Comparison of ENCODE assay signal across 11 mouse cellular contexts in genomic region chr11:69895291-69895690, GRCm38 (mm10). TPM values are rescaled to one million over a fixed set of nuclear protein-coding genes. Genes with fewer than 3 reads are reported as not detected.
DNase-seq lines count a peak whose midpoint lies in the region; ATAC-seq and TF ChIP-seq lines count a peak whose summit lies in the region.
"Had no signal": no experiment of that assay in that cellular context is flagged by ENCODE, and none has a peak within 500 bp of the region (broad histone marks: within the 10 kb centered on the region; RNA-seq: fewer than 3 reads in every experiment).

TSS of gene Acap1 (minus strand) at chr11:69895539.

- H3K4me2 ChIP-seq in midbrain, embryonic 14.5 days (ENCODE audit: low read length), result no peak within 1 kb of the TSS
- H3K4me2 ChIP-seq in forebrain, embryonic 14.5 days (ENCODE audit: low read length), result no peak within 1 kb of the TSS
- H3K4me2 ChIP-seq: limb, embryonic 12.5 days had no signal

- ATAC-seq in granulocyte monocyte progenitor cell, adult 5-6 weeks (replicated peaks; ENCODE audit: poor library complexity, severe bottlenecking), result peak; percentile 78
- ATAC-seq in megakaryocyte-erythroid progenitor cell, adult 5-6 weeks (replicated peaks; ENCODE audit: low FRiP score, low TSS enrichment, poor library complexity, severe bottlenecking), result peak; percentile 52; the same call in 1 of the 2 replicates
- ATAC-seq in midbrain, embryonic 14.5 days (ENCODE audit: low FRiP score, low TSS enrichment), result no peak
- no peak for ATAC-seq in forebrain, embryonic 14.5 days
- ATAC-seq: midbrain, embryonic 16.5 days had no signal

- H3K27me3 ChIP-seq in spleen, adult 2 months (ENCODE audit: control insufficient read depth, insufficient read depth, low read length), result no peaks in the 10 kb centered on the region
- H3K27me3 ChIP-seq in midbrain, embryonic 14.5 days (ENCODE audit: control insufficient read depth, insufficient read depth, low read length), result no peaks in the 10 kb centered on the region
- no peaks in the 10 kb centered on the region for H3K27me3 ChIP-seq in forebrain, embryonic 14.5 days (replicated peaks; ENCODE audit: control insufficient read depth, insufficient read depth, low read length)
- H3K27me3 ChIP-seq: limb, embryonic 12.5 days had no signal

- peak in 1 of 2 experiments; percentile 62 for DNase-seq in spleen, adult 2 months (ENCODE audit: low read depth in 1 of 2, low spot score in 2 of 2)
- no peak for DNase-seq in spleen, adult 12 weeks (ENCODE audit: low spot score)
- no peak for DNase-seq in right cerebral cortex, postnatal 10 days (ENCODE audit: low spot score in 2 of 2)
- no peak for DNase-seq in midbrain, embryonic 14.5 days
- no peak for DNase-seq in forebrain, embryonic 14.5 days (ENCODE audit: low spot score)
- DNase-seq in urinary bladder, postnatal 36 days (ENCODE audit: low spot score in 2 of 2), result no peak
- DNase-seq: right cerebral cortex, adult 18-20 months had no signal

- H3K27ac ChIP-seq in spleen, adult 2 months (ENCODE audit: insufficient read depth, low read length), result peak within 1 kb of the TSS; percentile 98
- H3K27ac ChIP-seq in midbrain, embryonic 14.5 days (replicated peaks; ENCODE audit: low read depth, low read length), result no peak within 1 kb of the TSS
- no peak within 1 kb of the TSS for H3K27ac ChIP-seq in forebrain, embryonic 14.5 days (ENCODE audit: low read depth, low read length)
- H3K27ac ChIP-seq: limb, embryonic 12.5 days had no signal

- no peak; the same call in 1 of the 2 replicates for TF ChIP-seq POLR2A in spleen, adult 2 months (IDR thresholded peaks at IDR 0.05; ENCODE audit: low read depth, low read length)

- WGBS in spleen, adult 2 months, result 6% methylated on average over 4 of the region's 4 CpGs
- 68% methylated on average over 4 of the region's 4 CpGs for WGBS in midbrain, embryonic 14.5 days
- 72% methylated on average over 4 of the region's 4 CpGs for WGBS in forebrain, embryonic 14.5 days

- peaks cover 8% of the 10 kb centered on the region for H3K36me3 ChIP-seq in spleen, adult 2 months (ENCODE audit: control insufficient read depth, insufficient read depth, low read length)
- H3K36me3 ChIP-seq in midbrain, embryonic 14.5 days (ENCODE audit: control insufficient read depth, insufficient read depth, low read length), result no peaks in the 10 kb centered on the region
- H3K36me3 ChIP-seq in forebrain, embryonic 14.5 days (ENCODE audit: control insufficient read depth, insufficient read depth, low read length), result no peaks in the 10 kb centered on the region

- no peak for TF ChIP-seq CTCF in spleen, adult 2 months (IDR thresholded peaks at IDR 0.05; ENCODE audit: extremely low read depth, insufficient read depth, insufficient read length, insufficient replicate concordance)

- no peak within 1 kb of the TSS for H3K9ac ChIP-seq in midbrain, embryonic 14.5 days (replicated peaks; ENCODE audit: low read length)
- H3K9ac ChIP-seq in forebrain, embryonic 14.5 days (ENCODE audit: low read length), result no peak within 1 kb of the TSS
- H3K9ac ChIP-seq: limb, embryonic 12.5 days had no signal

- peaks cover 11% of the 10 kb centered on the region; the same call in 1 of the 2 replicates for H3K4me1 ChIP-seq in spleen, adult 2 months (ENCODE audit: control insufficient read depth, insufficient read depth, insufficient read length)
- H3K4me1 ChIP-seq in midbrain, embryonic 14.5 days (ENCODE audit: control insufficient read depth, insufficient read depth, low read length), result peaks cover 15% of the 10 kb centered on the region
- peaks cover 10% of the 10 kb centered on the region; the same call in 1 of the 2 replicates for H3K4me1 ChIP-seq in forebrain, embryonic 14.5 days (ENCODE audit: control insufficient read depth, insufficient read depth, low read length)

- H3K4me3 ChIP-seq in spleen, adult 2 months (ENCODE audit: extremely low read depth, insufficient read depth, insufficient read length), result peak within 1 kb of the TSS; percentile 70
- H3K4me3 ChIP-seq in midbrain, embryonic 14.5 days (replicated peaks; ENCODE audit: low read depth, low read length), result no peak within 1 kb of the TSS
- no peak within 1 kb of the TSS for H3K4me3 ChIP-seq in forebrain, embryonic 14.5 days (ENCODE audit: low read depth, low read length)
- H3K4me3 ChIP-seq: limb, embryonic 12.5 days had no signal

- H3K9me3 ChIP-seq in midbrain, embryonic 14.5 days (ENCODE audit: control insufficient read depth, low read length), result no peaks in the 10 kb centered on the region
- H3K9me3 ChIP-seq in forebrain, embryonic 14.5 days (replicated peaks; ENCODE audit: control insufficient read depth, low read length), result no peaks in the 10 kb centered on the region
- H3K9me3 ChIP-seq: limb, embryonic 12.5 days had no signal

RNA-seq across cellular contexts. Expression of gene Acap1, which starts in this region (rescaled TPM):
- 142 and 162 TPM in 2 replicates for polyA plus RNA-seq in spleen, adult 2 months (2012; rRNA removed)
- 52.4 and 65.1 TPM in 2 replicates for total RNA-seq in granulocyte monocyte progenitor cell, adult 5-6 weeks (2014; fragmentation: Nextera tagmentation)
- 47.0 and 50.7 TPM in 2 replicates for total RNA-seq in granulocyte monocyte progenitor cell, adult 5-6 weeks (2017)
- total RNA-seq in megakaryocyte-erythroid progenitor cell, adult 5-6 weeks (2014; fragmentation: Nextera tagmentation), result 52.7 and 59.4 TPM in 2 replicates
- 40.3 and 55.2 TPM in 2 replicates for total RNA-seq in megakaryocyte-erythroid progenitor cell, adult 5-6 weeks (2017)
- polyA plus RNA-seq in midbrain, embryonic 14.5 days (2014; fragmentation: Nextera tagmentation; extraction: Ambion mirVana), result 0.17 and 0.30 TPM in 2 replicates
- 0.10 and 0.17 TPM in 2 replicates for polyA plus RNA-seq in forebrain, embryonic 14.5 days (2014; fragmentation: Nextera tagmentation; extraction: Ambion mirVana)

Comparison
In these comparisons a context has a peak if more than half of its experiments do, and no peak if none do; other contexts are left out.
1. RNA of gene Acap1 (polyA plus RNA-seq): 142 to 162 TPM in spleen, adult 2 months; 0.17 to 0.30 TPM in midbrain, embryonic 14.5 days and 0.10 to 0.17 TPM in forebrain, embryonic 14.5 days; every median in the first group is over 100 times any median in the second.
2. ATAC-seq: peak in granulocyte monocyte progenitor cell, adult 5-6 weeks (single experiment) and megakaryocyte-erythroid progenitor cell, adult 5-6 weeks (single experiment); none in midbrain, embryonic 14.5 days (single experiment) and forebrain, embryonic 14.5 days (single experiment).